Mouse (Mus musculus) lung, embryonic 16.5 days (tissue): ENCODE data around the gene Csrp3. TPM values are rescaled to one million over a fixed set of nuclear protein-coding genes. Genes with fewer than 3 reads are reported as not detected.

Source experiments
- ATAC-seq: fragments of 200-750 bp; cut with Nextera tagmentation; 2 replicates; pipeline ENCODE4 v1.8.0; 2017; ENCODE audit warnings: low read depth, mild to moderate bottlenecking, moderate library complexity
- H3K27ac ChIP-seq: fragments of 300-500 bp; sonication (generic); 2 replicates; pipeline ENCODE4 v1.5.1; 2014; ENCODE audit warnings: mild to moderate bottlenecking, control low read depth, low read length
- H3K27me3 ChIP-seq: fragments of 300-500 bp; sonication (generic); 2 replicates; pipeline ENCODE4 v1.6.1; 2014; ENCODE audit warnings: low read depth, low read length, mixed read lengths; ENCODE audit not compliant: control insufficient read depth, insufficient read depth
- H3K36me3 ChIP-seq: fragments of 300-500 bp; sonication (generic); 2 replicates; pipeline ENCODE4 v1.6.1; 2014; ENCODE audit warnings: low read length; ENCODE audit not compliant: control insufficient read depth, insufficient read depth
- H3K4me1 ChIP-seq: fragments of 300-500 bp; sonication (generic); replicated peaks from 2 replicates; pipeline ENCODE4 v1.6.1; 2014; ENCODE audit warnings: low read length, mixed read lengths; ENCODE audit not compliant: control insufficient read depth, insufficient read depth
- H3K4me2 ChIP-seq: fragments of 300-500 bp; sonication (generic); 2 replicates; pipeline ENCODE4 v1.6.1; 2014; ENCODE audit warnings: low read depth, low read length, control low read depth
- H3K4me3 ChIP-seq: fragments of 300-500 bp; sonication (generic); 2 replicates; pipeline ENCODE4 v1.5.1; 2014; ENCODE audit warnings: mild to moderate bottlenecking, low read length, control low read depth
- H3K9ac ChIP-seq: fragments of 300-500 bp; sonication (generic); 2 replicates; pipeline ENCODE4 v1.6.1; 2014; ENCODE audit warnings: low read length, control low read depth
- H3K9me3 ChIP-seq: fragments of 300-500 bp; sonication (generic); 2 replicates; pipeline ENCODE4 v1.6.1; 2016; ENCODE audit warnings: low read length; ENCODE audit not compliant: control insufficient read depth
- whole genome bisulfite sequencing: fragments of 180-500 bp; shearing (Covaris S2); extraction: QIAGEN DNeasy Blood & Tissue Kit; methylation state at CpG from one replicate; pipeline ENCODE4 v1.1.7; 2014; 5-methylcytosine and 5-hydroxymethylcytosine counted together
- polyA plus RNA-seq: library from polyadenylated mRNA; unstranded; fragments of >200 nt; fragmentation: Nextera tagmentation; extraction: Ambion mirVana; gene quantifications from 2 replicates; pipeline ENCODE4 v1.2.1, GENCODE M21; 2015

Gene Csrp3
- 56.4 and 71.6 TPM in 2 replicates for polyA plus RNA-seq

GRCm38 (mm10) chr7:48847820-48848650, at the start of gene Csrp3:
Gene Csrp3 (minus strand): TSS chr7:48848033.
- WGBS = 53% methylated on average over 11 of the region's 11 CpGs
- Histone ChIP-seq H3K9me3 (no peaks in the 10 kb centered on the region), H3K27ac (no peak within 1 kb of the TSS), H3K4me2 (no peak within 1 kb of the TSS), H3K9ac (no peak within 1 kb of the TSS), H3K27me3 (no peaks in the 10 kb centered on the region), H3K36me3 (no peaks in the 10 kb centered on the region), H3K4me1 (peaks cover 5% of the 10 kb centered on the region), H3K4me3 (no peak within 1 kb of the TSS)
- no peak for ATAC-seq

DNA sequence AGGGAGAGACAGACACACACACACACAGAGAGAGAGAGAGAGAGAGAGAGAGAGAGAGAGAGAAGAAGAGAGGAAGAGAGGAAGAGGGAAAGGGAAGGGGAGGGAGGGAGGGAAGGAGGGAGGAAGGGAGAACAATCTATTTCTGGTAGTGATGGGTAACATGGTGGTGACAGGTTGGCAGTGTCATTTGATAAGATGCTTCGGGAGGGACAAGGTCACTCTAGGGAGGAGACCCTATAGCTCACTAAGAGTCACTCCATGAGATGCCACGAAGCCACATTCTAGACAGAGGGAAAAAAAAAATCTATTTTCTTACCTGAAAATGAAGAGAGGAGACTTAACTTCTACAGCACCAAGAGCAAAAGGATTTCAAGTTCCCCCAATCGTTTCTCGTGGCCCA, 48.2 kb upstream of the Csrp3 start:
- Histone ChIP-seq H3K36me3 (no peaks in the 10 kb centered on the region), H3K9me3 (no peaks in the 10 kb centered on the region), H3K27me3 (no peaks in the 10 kb centered on the region), H3K4me1 (peaks cover 15% of the 10 kb centered on the region), H3K27ac (no peak overlapping the region), H3K9ac (no peak overlapping the region), H3K4me2 (no peak overlapping the region), H3K4me3 (no peak overlapping the region)
- 58% methylated on average over 4 of the region's 4 CpGs for WGBS
- ATAC-seq = no peak

DNA sequence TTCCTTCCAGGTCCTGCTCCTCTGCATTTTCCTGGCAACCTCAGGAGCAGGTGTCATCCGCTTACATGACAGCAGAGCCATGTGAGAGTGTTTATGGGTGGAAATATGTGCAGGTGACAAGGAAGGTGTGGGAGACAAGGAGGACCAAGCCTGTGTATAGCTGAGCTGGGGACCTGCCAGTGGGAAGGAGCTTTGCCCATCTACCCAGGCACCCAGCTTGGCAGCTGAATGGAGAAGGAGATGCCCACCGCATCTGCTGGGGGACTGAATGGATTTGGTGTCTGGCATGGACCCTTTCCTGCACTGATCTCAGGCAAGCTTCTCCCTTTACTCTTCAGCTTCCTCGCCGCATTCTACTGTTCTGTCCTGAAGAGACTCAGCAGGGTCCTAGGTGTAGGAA, 47.6 kb upstream of the Csrp3 start:
- Histone ChIP-seq H3K4me1 (peaks cover 14% of the 10 kb centered on the region), H3K4me3 (no peak overlapping the region), H3K36me3 (no peaks in the 10 kb centered on the region), H3K27ac (no peak overlapping the region), H3K4me2 (no peak overlapping the region), H3K27me3 (no peaks in the 10 kb centered on the region), H3K9me3 (no peaks in the 10 kb centered on the region), H3K9ac (no peak overlapping the region)
- 83% methylated on average over 4 of the region's 4 CpGs for WGBS
- ATAC-seq = no peak

GRCm38 (mm10) chr7:48894763-48895162, 46.9 kb upstream of the Csrp3 start:
- H3K4me3 ChIP-seq = no peak overlapping the region
- peaks cover 13% of the 10 kb centered on the region for H3K4me1 ChIP-seq
- no peaks in the 10 kb centered on the region for H3K9me3 ChIP-seq
- H3K27ac ChIP-seq = no peak overlapping the region
- no peaks in the 10 kb centered on the region for H3K27me3 ChIP-seq
- no peak overlapping the region for H3K9ac ChIP-seq
- 55% methylated on average over 6 of the region's 6 CpGs for WGBS
- no peaks in the 10 kb centered on the region for H3K36me3 ChIP-seq
- ATAC-seq = no peak
- no peak overlapping the region for H3K4me2 ChIP-seq

- Histone ChIP-seq H3K4me2 (no peak overlapping the region), H3K9me3 (no peaks in the 10 kb centered on the region), H3K4me1 (peaks cover 13% of the 10 kb centered on the region), H3K9ac (no peak overlapping the region), H3K4me3 (no peak overlapping the region), H3K27ac (no peak overlapping the region), H3K36me3 (no peaks in the 10 kb centered on the region), H3K27me3 (no peaks in the 10 kb centered on the region)
- ATAC-seq = no peak
- WGBS = under 1% methylated on average over 6 of the region's 6 CpGs
These were observed 46.3 kb upstream of the Csrp3 start for GRCm38 (mm10) chr7:48894152-48894551.

DNA sequence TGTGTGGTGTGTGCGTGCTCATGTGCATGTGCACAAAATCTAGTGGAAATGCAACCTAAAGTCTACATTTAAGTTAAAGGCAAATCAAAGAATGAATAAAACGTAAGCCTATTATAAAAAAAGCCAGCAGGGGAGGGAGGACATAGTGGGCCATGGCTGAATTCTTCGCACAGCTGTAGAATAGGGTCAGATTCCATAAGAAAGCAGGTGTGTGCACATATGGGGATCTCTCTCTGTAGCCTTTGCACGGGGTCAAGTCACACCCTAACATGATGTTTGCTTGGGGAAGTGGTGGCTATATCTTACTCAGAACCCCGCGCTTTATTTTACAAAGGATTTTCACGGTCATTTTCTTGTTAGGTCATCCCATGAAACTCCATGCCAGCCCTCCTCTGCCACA, 45.3 kb upstream of the Csrp3 start:
- peaks cover 12% of the 10 kb centered on the region for H3K4me1 ChIP-seq
- WGBS = 86% methylated on average over 7 of the region's 7 CpGs
- no peak for ATAC-seq

DNA sequence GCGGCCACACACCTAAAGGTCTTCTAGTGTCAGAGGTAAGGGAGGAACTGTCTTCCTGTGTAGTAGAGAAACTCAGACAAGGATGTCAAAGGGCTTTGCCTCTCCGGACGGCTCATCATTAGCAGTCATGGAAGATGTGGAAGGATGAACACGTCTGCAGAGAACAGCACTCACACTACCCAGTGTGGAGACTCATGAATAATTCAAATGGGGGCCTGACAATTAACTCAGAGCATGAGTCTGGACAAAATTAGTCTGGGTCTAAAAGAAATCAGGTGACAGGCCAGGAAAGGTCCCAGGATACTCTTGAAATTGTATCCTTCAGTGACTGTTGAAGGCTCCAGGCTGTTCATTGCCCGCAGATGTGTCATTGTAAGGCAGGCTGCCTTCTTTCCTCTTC, 43.2 kb upstream of the Csrp3 start:
- no peaks in the 10 kb centered on the region for H3K9me3 ChIP-seq
- peaks cover 4% of the 10 kb centered on the region; the same call in 1 of the 2 replicates for H3K4me1 ChIP-seq
- H3K9ac ChIP-seq = no peak overlapping the region
- H3K4me3 ChIP-seq = no peak overlapping the region
- H3K36me3 ChIP-seq = no peaks in the 10 kb centered on the region
- no peak for ATAC-seq
- no peak overlapping the region for H3K27ac ChIP-seq
- H3K27me3 ChIP-seq = no peaks in the 10 kb centered on the region
- no peak overlapping the region for H3K4me2 ChIP-seq
- WGBS = 58% methylated on average over 5 of the region's 5 CpGs

More for the DNA sequence above, 45.3 kb upstream of the Csrp3 start:
- H3K9ac ChIP-seq = no peak overlapping the region
- H3K27me3 ChIP-seq = no peaks in the 10 kb centered on the region
- H3K27ac ChIP-seq = no peak overlapping the region
- H3K4me3 ChIP-seq = no peak overlapping the region
- H3K36me3 ChIP-seq = no peaks in the 10 kb centered on the region
- no peak overlapping the region for H3K4me2 ChIP-seq
- no peaks in the 10 kb centered on the region for H3K9me3 ChIP-seq

DNA sequence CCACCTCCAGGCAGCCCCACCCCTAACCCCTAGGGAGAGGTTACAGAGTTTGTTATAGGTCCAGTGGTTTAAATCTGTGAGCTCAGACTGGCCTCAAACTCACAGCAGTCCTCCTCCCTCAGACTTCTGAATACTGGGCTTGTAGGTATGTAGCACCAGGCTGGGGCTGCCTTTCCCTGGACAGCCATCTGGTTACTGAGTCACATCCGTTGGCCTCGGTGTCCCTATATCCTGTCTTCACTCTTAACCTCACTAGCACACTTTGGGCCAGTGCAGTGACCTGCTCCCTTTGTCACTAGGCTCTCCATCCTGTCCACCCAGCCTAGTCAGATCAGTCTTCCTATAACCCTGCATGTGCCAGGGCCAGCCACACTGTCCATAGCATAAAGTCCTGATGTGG, 40.9 kb upstream of the Csrp3 start:
- H3K9ac ChIP-seq = no peak overlapping the region
- 65% methylated on average over 2 of the region's 2 CpGs for WGBS
- H3K27me3 ChIP-seq = no peaks in the 10 kb centered on the region
- ATAC-seq = no peak
- H3K9me3 ChIP-seq = no peaks in the 10 kb centered on the region
- no peak overlapping the region for H3K4me2 ChIP-seq
- no peaks in the 10 kb centered on the region for H3K36me3 ChIP-seq
- no peaks in the 10 kb centered on the region for H3K4me1 ChIP-seq
- no peak overlapping the region for H3K27ac ChIP-seq
- no peak overlapping the region for H3K4me3 ChIP-seq

GRCm38 (mm10) chr7:48887973-48888372, 40.1 kb upstream of the Csrp3 start:
- H3K4me3 ChIP-seq = no peak overlapping the region
- no peaks in the 10 kb centered on the region for H3K4me1 ChIP-seq
- ATAC-seq = no peak
- no peaks in the 10 kb centered on the region for H3K9me3 ChIP-seq
- WGBS = 23% methylated on average over 8 of the region's 8 CpGs
- no peak overlapping the region for H3K27ac ChIP-seq
- no peak overlapping the region for H3K9ac ChIP-seq
- no peak overlapping the region for H3K4me2 ChIP-seq
- no peaks in the 10 kb centered on the region for H3K27me3 ChIP-seq
- H3K36me3 ChIP-seq = no peaks in the 10 kb centered on the region
